Mouse (Mus musculus) embryonic facial prominence, embryonic 11.5 days (tissue): Measurements from ENCODE around the gene Atp6ap1. TPM values are rescaled to one million over a fixed set of nuclear protein-coding genes. Genes with fewer than 3 reads are reported as not detected.

Experiments used
- ATAC-seq: fragments of 200-750 bp; cut with Nextera tagmentation; replicated peaks from 2 replicates; pipeline ENCODE4 v1.8.0; 2017; ENCODE audit warnings: low read depth; ENCODE audit not compliant: insufficient number of reproducible peaks, low FRiP score, low TSS enrichment
- DNase-seq: peaks from one replicate; pipeline ENCODE4 v3.0.0-alpha.2; 2015; ENCODE audit warnings: low spot score
- H3K27ac ChIP-seq: fragments of 300-500 bp; sonication (generic); replicated peaks from 2 replicates; pipeline ENCODE4 v1.5.1; 2014; ENCODE audit warnings: mild to moderate bottlenecking, low read depth, low read length, control low read depth
- H3K27me3 ChIP-seq: fragments of 300-500 bp; sonication (generic); 2 replicates; pipeline ENCODE4 v1.6.1; 2014; ENCODE audit warnings: mild to moderate bottlenecking, low read length, moderate library complexity, mixed read lengths; ENCODE audit not compliant: control insufficient read depth, insufficient read depth
- H3K36me3 ChIP-seq: fragments of 300-500 bp; sonication (generic); replicated peaks from 2 replicates; pipeline ENCODE4 v1.6.1; 2014; ENCODE audit warnings: low read depth, mild to moderate bottlenecking, low read length, moderate library complexity, mixed read lengths; ENCODE audit not compliant: control insufficient read depth, insufficient read depth
- H3K4me1 ChIP-seq: fragments of 300-500 bp; sonication (generic); 2 replicates; pipeline ENCODE4 v1.6.1; 2014; ENCODE audit warnings: low read length, mixed read lengths; ENCODE audit not compliant: control insufficient read depth, insufficient read depth
- H3K4me2 ChIP-seq: fragments of 300-500 bp; sonication (generic); 2 replicates; pipeline ENCODE4 v1.6.1; 2014; ENCODE audit warnings: low read depth, mild to moderate bottlenecking, control low read depth, low read length, moderate library complexity
- H3K4me3 ChIP-seq: fragments of 300-500 bp; sonication (generic); 2 replicates; pipeline ENCODE4 v1.5.1; 2014; ENCODE audit warnings: low read depth, low read length, control low read depth
- H3K9ac ChIP-seq: fragments of 300-500 bp; sonication (generic); replicated peaks from 2 replicates; pipeline ENCODE4 v1.6.1; 2014; ENCODE audit warnings: mild to moderate bottlenecking, control low read depth, low read length
- H3K9me3 ChIP-seq: fragments of 300-500 bp; sonication (generic); replicated peaks from 2 replicates; pipeline ENCODE4 v1.6.1; 2016; ENCODE audit warnings: mild to moderate bottlenecking, low read length, inconsistent platforms, mixed read lengths; ENCODE audit not compliant: control insufficient read depth
- WGBS: fragments of 180-500 bp; shearing (Covaris S2); extraction: QIAGEN DNeasy Blood & Tissue Kit; methylation state at CpG from one replicate; pipeline ENCODE4 v1.1.7; 2014; 5-methylcytosine and 5-hydroxymethylcytosine counted together
- polyA plus RNA-seq: library from polyadenylated mRNA; unstranded; fragments of >200 nt; fragmentation: Nextera tagmentation; extraction: Ambion mirVana; gene quantifications from 2 replicates; pipeline ENCODE4 v1.2.1, GENCODE M21; 2014

Gene Atp6ap1
- polyA plus RNA-seq, 1 experiment from 2014 or later: 93.0 TPM

DNA sequence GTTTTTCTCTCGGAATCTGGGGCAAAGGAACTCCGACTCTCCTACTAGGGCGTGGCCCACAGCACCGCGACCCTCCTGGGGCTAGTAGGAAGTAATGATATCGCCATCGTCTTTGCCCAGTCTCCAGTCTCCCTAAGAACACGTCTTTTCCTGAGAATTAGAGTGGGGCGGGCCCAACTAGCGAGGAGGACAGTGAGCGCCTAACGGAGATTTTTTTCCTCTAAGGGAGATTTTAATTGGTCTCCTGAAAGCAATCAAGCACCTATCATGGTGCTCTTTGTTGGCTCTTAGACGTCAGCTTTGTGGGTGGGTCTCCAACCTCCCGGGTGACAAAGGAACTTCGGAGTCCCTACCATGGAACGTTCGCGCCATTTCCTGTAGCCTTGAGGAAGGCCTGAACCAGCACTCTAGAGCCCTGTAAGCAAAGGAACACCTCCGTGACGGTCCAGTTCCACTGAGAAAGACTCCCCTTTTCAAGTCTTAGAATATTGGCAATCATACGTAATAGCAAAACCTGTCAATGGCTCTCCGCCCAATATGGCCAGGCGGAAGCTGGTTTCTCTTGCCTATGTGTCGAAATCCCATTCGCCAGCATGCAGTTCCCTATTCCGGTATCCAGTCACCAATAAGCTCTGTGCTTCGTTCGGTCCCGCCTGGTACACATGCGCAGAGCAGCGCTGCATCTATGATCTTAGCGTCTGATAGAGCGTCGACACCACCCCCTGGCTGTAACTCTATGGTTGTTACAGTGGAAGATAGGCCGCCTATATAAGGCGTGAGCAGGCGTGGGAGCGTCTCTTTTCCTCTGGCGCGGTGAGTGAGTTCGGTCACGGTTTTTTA lies 26.6 kb upstream of the Atp6ap1 start, which contains the start of gene Rpl10:
Gene Rpl10, plus strand, starts transcription at position 751 of the 840 bp plus-strand sequence.
- peak within 1 kb of the TSS; percentile 75 for H3K27ac ChIP-seq
- H3K36me3 ChIP-seq: no peaks in the 10 kb centered on the region
- DNase-seq: peak; percentile 93
- no peaks in the 10 kb centered on the region for H3K27me3 ChIP-seq
- peak; percentile 95 for ATAC-seq
- no peaks in the 10 kb centered on the region for H3K4me1 ChIP-seq
- H3K4me2 ChIP-seq: peak within 1 kb of the TSS; percentile 42
- peak within 1 kb of the TSS; percentile 79 for H3K9ac ChIP-seq
- no peaks in the 10 kb centered on the region for H3K9me3 ChIP-seq
- peak within 1 kb of the TSS; percentile 54 for H3K4me3 ChIP-seq
- 10% methylated on average over 42 of the region's 42 CpGs for WGBS

DNA sequence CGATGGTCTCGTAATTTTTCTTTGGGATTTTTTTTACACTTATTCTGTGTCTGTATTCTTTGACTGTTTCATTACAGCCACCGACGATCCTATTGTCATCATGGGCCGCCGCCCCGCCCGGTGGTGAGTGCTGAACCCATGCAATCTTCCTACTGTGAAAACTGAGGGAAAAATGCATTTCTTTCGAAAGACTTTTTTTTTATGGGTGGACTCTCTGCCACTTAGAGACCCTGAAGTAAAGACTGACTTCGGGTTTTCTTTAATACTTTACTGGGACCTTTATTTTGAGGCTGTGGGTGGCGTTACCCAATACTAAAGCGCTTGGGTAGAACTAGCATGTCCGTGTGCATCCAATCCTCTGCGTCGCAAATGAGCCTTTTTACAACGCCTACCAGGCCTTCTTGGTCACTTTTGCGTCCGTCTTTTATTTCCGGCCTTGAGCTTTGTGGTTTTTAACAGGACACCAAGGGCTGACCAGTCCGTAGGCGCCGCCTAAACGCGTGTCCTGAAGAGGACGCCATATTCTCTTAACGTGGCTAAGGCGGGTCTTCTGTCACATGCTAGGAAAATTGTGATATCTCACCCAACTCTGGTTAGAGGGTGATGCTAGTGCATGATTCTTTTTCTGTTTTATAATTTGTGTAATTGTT lies 25.9 kb upstream of the Atp6ap1 start:
- ATAC-seq: no peak

DNA sequence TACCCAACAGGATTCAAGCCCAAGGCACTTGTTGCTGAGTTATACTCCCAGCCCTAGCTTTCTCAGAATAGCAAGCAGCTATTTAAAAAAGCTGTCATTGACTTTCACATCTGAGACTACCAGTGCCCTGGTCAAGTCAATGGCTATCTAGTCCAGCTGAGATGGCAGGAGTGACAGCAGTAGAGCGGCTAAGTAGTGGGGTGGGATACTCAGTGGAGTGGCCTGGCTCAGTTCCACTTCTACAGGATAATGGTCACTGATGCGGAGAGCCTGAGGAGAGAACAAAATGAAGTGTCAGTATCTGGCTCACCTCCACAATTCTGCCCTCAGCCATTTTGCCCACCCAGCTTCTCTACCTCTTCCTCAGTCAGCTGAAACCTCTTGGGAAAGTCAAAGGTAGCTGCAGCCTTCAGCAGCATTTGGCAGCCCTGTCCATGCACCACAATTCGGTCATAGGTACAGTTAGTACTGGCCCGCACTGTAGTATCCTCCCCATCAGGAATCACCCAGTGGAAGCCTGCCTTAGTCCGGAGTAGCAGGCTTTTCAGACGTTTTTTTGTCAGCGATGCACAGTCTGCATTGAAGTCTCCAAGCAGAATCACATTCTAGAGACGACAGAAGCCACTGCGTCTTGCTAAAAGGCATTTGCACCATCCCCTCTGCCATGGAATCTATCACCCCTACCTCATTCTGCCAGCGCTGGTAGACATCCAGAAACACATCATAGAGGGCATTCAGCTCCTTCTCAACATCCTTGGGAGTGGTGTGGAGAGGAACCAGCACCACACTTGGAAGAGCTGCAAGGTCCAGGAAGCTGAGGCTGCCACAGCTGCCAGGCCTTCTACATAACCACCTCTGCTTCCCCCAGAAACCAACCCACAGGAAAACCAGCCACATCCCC lies 23.2 kb upstream of the Atp6ap1 start:
- no peak overlapping the region for H3K4me3 ChIP-seq
- no peaks in the 10 kb centered on the region for H3K4me1 ChIP-seq
- H3K9ac ChIP-seq: no peak overlapping the region
- no peak overlapping the region for H3K27ac ChIP-seq
- no peaks in the 10 kb centered on the region for H3K9me3 ChIP-seq
- H3K4me2 ChIP-seq: no peak overlapping the region
- DNase-seq (no peak), ATAC-seq (no peak)
- 32% methylated on average over 10 of the region's 10 CpGs for WGBS
- H3K36me3 ChIP-seq: no peaks in the 10 kb centered on the region
- no peaks in the 10 kb centered on the region for H3K27me3 ChIP-seq

More for the DNA sequence above, 25.9 kb upstream of the Atp6ap1 start:
- peak; percentile 41 for DNase-seq
- Histone ChIP-seq H3K27ac (peak overlapping the region; percentile 41; the same call in 1 of the 2 replicates), H3K4me2 (peak overlapping the region; percentile 42), H3K36me3 (no peaks in the 10 kb centered on the region), H3K27me3 (no peaks in the 10 kb centered on the region), H3K9ac (peak overlapping the region; percentile 79), H3K4me1 (no peaks in the 10 kb centered on the region), H3K9me3 (no peaks in the 10 kb centered on the region), H3K4me3 (peak overlapping the region; percentile 54)
- WGBS: 13% methylated on average over 27 of the region's 27 CpGs

DNA sequence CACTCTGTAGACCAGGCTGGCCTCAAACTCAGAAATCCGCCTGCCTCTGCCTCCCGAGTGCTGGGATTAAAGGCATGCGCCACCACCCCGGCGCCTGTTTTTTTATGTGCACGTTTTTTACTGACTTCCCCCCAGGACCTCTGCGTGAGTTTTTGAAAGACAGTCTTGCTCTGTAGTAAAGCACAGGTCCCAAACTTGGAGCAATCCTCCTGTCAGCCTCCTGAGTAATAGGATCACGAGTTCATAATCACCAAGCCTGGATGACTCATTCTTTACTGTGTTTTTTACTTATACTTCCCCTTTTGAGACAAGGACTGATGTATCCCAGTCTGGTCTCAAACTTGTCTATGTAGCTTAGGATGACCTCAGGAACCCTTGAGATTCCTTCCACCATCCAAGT lies 19.0 kb upstream of the Atp6ap1 start:
- no peak overlapping the region for H3K4me2 ChIP-seq
- H3K9me3 ChIP-seq: no peaks in the 10 kb centered on the region
- no peak overlapping the region for H3K27ac ChIP-seq
- no peak for DNase-seq
- no peaks in the 10 kb centered on the region for H3K4me1 ChIP-seq
- H3K4me3 ChIP-seq: no peak overlapping the region
- no peaks in the 10 kb centered on the region for H3K27me3 ChIP-seq
- no peak overlapping the region for H3K9ac ChIP-seq
- H3K36me3 ChIP-seq: no peaks in the 10 kb centered on the region
- ATAC-seq: no peak
- 66% methylated on average over 6 of the region's 8 CpGs for WGBS

DNA sequence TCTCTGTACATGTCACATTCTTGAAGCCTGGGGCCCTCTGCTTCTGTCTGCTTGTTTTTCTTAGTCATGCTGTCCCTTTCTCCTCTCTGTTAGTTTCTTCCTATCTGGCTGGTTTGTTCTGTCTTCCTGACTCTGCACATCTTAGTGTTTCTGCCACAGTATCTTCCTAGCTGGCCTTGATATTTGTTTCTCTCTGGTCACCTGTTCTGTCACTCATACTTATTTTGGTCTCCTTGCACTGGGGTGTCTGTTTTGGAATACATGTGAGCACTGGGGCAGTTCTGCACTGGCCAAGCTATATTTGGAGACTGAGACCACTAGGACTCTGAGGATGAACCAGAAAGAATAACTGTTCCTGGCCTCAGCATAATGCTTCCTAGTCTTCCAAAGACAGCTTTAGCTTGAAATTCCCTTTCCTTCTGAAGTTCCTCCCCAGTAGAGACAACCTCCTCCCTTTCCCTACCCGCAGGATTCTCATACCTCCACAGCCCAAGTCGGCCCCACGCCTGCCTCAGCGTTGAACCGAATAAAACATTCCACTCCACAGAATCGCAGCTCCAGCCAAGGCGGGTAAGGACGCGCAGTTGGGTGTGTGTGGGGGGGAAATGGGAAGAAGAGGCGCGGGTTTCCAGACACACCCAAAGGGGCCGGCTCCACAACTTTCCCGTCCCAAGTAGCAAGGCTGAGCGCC lies 15.7 kb upstream of the Atp6ap1 start:
- no peak overlapping the region for H3K27ac ChIP-seq
- H3K9me3 ChIP-seq: no peaks in the 10 kb centered on the region
- peak overlapping the region; percentile 60 for H3K4me2 ChIP-seq
- no peak for DNase-seq
- H3K36me3 ChIP-seq: no peaks in the 10 kb centered on the region
- H3K9ac ChIP-seq: peak overlapping the region; percentile 54
- H3K4me1 ChIP-seq: no peaks in the 10 kb centered on the region
- no peaks in the 10 kb centered on the region for H3K27me3 ChIP-seq
- peak overlapping the region; percentile 57 for H3K4me3 ChIP-seq
- WGBS: 12% methylated on average over 14 of the region's 14 CpGs
- ATAC-seq: no peak

DNA sequence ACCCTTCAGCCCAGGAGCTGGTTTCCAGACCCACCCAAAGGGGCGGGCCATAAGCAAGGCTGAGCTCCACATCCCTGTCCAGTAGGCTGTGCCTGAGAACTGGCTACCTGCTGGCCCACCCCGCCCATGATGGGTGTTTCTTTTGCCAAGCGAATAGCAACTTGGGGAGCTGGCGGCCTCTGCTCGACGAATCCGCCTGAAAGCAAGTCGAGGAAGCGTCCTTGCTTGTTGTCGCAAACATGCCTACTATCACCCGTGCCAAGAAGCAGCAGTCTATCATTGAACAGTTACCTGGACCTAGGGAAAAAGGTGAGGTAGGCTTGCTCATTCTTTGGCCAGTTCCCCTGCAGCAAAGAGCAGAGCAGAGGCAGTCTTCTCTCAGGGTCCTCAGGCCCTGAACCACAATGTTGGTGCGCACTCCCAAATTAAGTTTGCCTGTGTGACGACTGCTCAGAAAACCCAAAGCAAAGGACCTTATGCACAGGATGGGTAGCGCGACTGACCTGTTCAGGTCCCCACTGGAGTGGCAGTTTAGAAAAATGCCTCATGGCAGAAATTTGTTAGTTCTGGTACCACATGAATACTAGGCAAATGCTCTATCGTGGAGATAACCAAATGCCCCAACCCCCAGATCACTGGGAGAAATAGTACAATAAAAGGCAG lies 15.0 kb upstream of the Atp6ap1 start, which contains the start of the genes Taz and Dnase1l1:
Gene Taz, plus strand, starts transcription at position 181 of the 663 bp plus-strand sequence.
Gene Dnase1l1, minus strand, starts transcription at position 606 of the 663 bp plus-strand sequence.
- 13% methylated on average over 16 of the region's 16 CpGs for WGBS
- H3K4me2 ChIP-seq: peak within 1 kb of the TSS; percentile 60
- H3K9ac ChIP-seq: peak within 1 kb of the TSS; percentile 70
- H3K4me3 ChIP-seq: peak within 1 kb of the TSS; percentile 57
- H3K27me3 ChIP-seq: no peaks in the 10 kb centered on the region
- no peaks in the 10 kb centered on the region for H3K9me3 ChIP-seq
- no peaks in the 10 kb centered on the region for H3K36me3 ChIP-seq
- DNase-seq (peak; percentile 71), ATAC-seq (peak; percentile 88)
- H3K4me1 ChIP-seq: no peaks in the 10 kb centered on the region
- H3K27ac ChIP-seq: no peak within 1 kb of the TSS; the same call in none of the 2 replicates
